Mouse (Mus musculus): ENCODE results near the gene Gen1. TPM values are rescaled to one million over a fixed set of nuclear protein-coding genes. Genes with fewer than 3 reads are reported as not detected.

The Gen1 gene
- polyA plus RNA-seq, 1 experiment from 2014 or later: 6.4 TPM

Small RNA genes within 50 kb of the gene (microRNA-seq; reads per million reads assigned to microRNA genes)
- gene Mir7675 (ENCODE audit: borderline number of aligned reads): not detected

Other genes starting within 250 kb of the Gen1 start
- gene Kcns3, start 114.7 kb downstream of the Gen1 start, polyA plus RNA-seq (2015; fragmentation: Nextera tagmentation; extraction: Ambion mirVana): 2.3 and 3.2 TPM in 2 replicates
- gene Msgn1, start 56.8 kb downstream of the Gen1 start, polyA plus RNA-seq (2015; fragmentation: Nextera tagmentation; extraction: Ambion mirVana): not detected in 2 replicates
- 148 and 172 TPM in 2 replicates for gene Smc6, start 85 bp upstream of the Gen1 start, polyA plus RNA-seq (2015; fragmentation: Nextera tagmentation; extraction: Ambion mirVana)
- 3.9 TPM in 2 replicates for gene Vsnl1, start 170.8 kb upstream of the Gen1 start, polyA plus RNA-seq (2015; fragmentation: Nextera tagmentation; extraction: Ambion mirVana)
- 0.57 and 0.59 TPM in 2 replicates for gene Rad51ap2, start 190.3 kb upstream of the Gen1 start, polyA plus RNA-seq (2015; fragmentation: Nextera tagmentation; extraction: Ambion mirVana)

Measured in embryonic facial prominence, embryonic 15.5 days (tissue).